Mouse (Mus musculus) ES-E14 (cell line): ENCODE measurements around the gene Rnf220.

Source experiments
- MAFK ChIP-seq: IDR thresholded peaks from 2 replicates; pipeline ENCODE4 v1.6.1; 2014; ENCODE audit warnings: mild to moderate bottlenecking, low read depth, low read length, inconsistent platforms; ENCODE audit not compliant: insufficient read depth
- ZC3H11A ChIP-seq: IDR thresholded peaks from 2 replicates; pipeline ENCODE4 v1.6.1; 2012; ENCODE audit warnings: low read depth, mild to moderate bottlenecking, inconsistent platforms, low read length, borderline replicate concordance
- ZNF384 ChIP-seq: IDR thresholded peaks from 2 replicates; pipeline ENCODE4 v1.6.1; 2012; ENCODE audit warnings: low read depth, low read length, inconsistent platforms

GRCm38 (mm10) chr4:117449151-117449550 is 47.7 kb downstream of the Rnf220 start:
- TF ChIP-seq ZC3H11A: no peak
- no peak for TF ChIP-seq MAFK
- no peak for TF ChIP-seq ZNF384
